13 mouse cellular contexts compared by ENCODE assay signal in the genomic region with DNA sequence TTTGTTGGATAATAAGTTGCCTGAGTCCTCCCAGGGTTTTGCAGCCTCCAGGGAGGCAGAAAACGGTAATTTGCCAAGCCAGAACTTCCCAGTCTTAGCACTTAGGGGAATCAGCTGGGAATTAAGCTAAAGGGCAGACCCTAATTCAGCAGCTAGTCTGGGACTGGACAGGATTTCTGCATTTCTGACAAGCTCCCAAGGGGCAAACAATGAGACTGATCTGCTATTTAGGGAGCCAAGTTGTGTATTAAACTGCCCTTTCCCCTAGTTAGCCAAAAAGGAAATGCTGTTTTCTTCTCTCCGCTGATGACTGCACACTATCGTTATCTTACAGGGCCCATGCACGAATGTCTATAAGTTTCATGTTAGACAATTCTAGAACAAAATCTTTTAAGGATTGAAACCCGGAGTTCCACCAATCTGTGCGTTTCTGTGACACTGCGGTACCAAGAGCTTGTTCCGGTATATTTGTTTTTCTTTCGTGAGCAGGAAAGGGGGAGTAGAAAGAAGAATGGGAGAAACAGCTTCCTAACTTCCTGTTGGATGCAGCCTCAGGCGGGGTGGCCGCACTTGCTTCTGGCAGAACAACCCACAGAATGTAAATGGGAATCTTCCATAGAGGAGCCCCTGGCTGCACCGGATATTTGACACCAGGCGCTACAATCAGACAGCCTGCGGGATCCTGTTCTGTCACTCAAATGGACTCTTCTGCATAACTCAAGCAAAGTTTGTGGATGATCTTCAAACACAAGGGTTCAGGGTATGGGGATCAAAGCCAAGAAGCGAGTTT. TPM values are rescaled to one million over a fixed set of nuclear protein-coding genes. Genes with fewer than 3 reads are reported as not detected.
DNase-seq lines count a peak whose midpoint lies in the region; ATAC-seq and TF ChIP-seq lines count a peak whose summit lies in the region.
"Had no signal": no experiment of that assay in that cellular context is flagged by ENCODE, and none has a peak within 500 bp of the region (broad histone marks: within the 10 kb centered on the region; RNA-seq: fewer than 3 reads in every experiment).

No protein-coding gene starts in this region.

- H3K4me1 ChIP-seq in kidney, embryonic 14.5 days (ENCODE audit: control insufficient read depth, insufficient read depth, low read length): peaks cover 20% of the 10 kb centered on the region
- H3K4me1 ChIP-seq in brown adipose tissue, adult 24 weeks (ENCODE audit: control insufficient read depth, insufficient read depth, insufficient read length, low read length): peaks cover 29% of the 10 kb centered on the region
- peaks cover 16% of the 10 kb centered on the region; the same call in 1 of the 2 replicates for H3K4me1 ChIP-seq in heart, embryonic 15.5 days (replicated peaks)
- H3K4me1 ChIP-seq in lung, postnatal 0 days (ENCODE audit: insufficient read depth, low read depth, low read length): peaks cover 8% of the 10 kb centered on the region; the same call in 1 of the 2 replicates
- H3K4me1 ChIP-seq: forebrain, embryonic 13.5 days had no signal

- no peak overlapping the region for H3K9ac ChIP-seq in kidney, embryonic 14.5 days (ENCODE audit: low read depth, low read length)
- no peak overlapping the region for H3K9ac ChIP-seq in heart, embryonic 15.5 days
- no peak overlapping the region for H3K9ac ChIP-seq in lung, postnatal 0 days (replicated peaks; ENCODE audit: low read depth)
- H3K9ac ChIP-seq: forebrain, embryonic 13.5 days; limb, embryonic 12.5 days had no signal

- ATAC-seq in kidney, embryonic 14.5 days (ENCODE audit: low FRiP score, low TSS enrichment): peak; percentile 22; the same call in 1 of the 2 replicates
- ATAC-seq in heart, embryonic 15.5 days (replicated peaks; ENCODE audit: insufficient number of reproducible peaks, insufficient read depth, low FRiP score, low read depth): no peak
- ATAC-seq in lung, postnatal 0 days: peak; percentile 23; the same call in 1 of the 2 replicates
- ATAC-seq: forebrain, embryonic 13.5 days had no signal

- no peak for TF ChIP-seq EP300 in lung, postnatal 0 days (IDR thresholded peaks at IDR 0.05)

- 0 out of 2 replicates have a peak overlapping the region, but pooled peaks have one; percentile 43 for H3K27ac ChIP-seq in kidney, embryonic 14.5 days (ENCODE audit: low read depth, low read length)
- peak overlapping the region; percentile 43 for H3K27ac ChIP-seq in brown adipose tissue, adult 24 weeks (replicated peaks; ENCODE audit: low read depth, low read length)
- peak overlapping the region; percentile 43 for H3K27ac ChIP-seq in heart, embryonic 15.5 days
- H3K27ac ChIP-seq in lung, postnatal 0 days (ENCODE audit: low read length): peak overlapping the region; percentile 5; the same call in 1 of the 2 replicates
- H3K27ac ChIP-seq: forebrain, embryonic 13.5 days; limb, embryonic 12.5 days had no signal

- H3K4me2 ChIP-seq in kidney, embryonic 14.5 days (replicated peaks; ENCODE audit: low read depth, low read length): peak overlapping the region; percentile 27; the same call in 1 of the 2 replicates
- peak overlapping the region; percentile 19; the same call in 1 of the 2 replicates for H3K4me2 ChIP-seq in heart, embryonic 15.5 days
- H3K4me2 ChIP-seq in lung, postnatal 0 days (replicated peaks; ENCODE audit: low read depth, low read length): peak overlapping the region; percentile 25; the same call in 1 of the 2 replicates
- H3K4me2 ChIP-seq: forebrain, embryonic 13.5 days; limb, embryonic 12.5 days had no signal

- no peaks in the 10 kb centered on the region for H3K27me3 ChIP-seq in kidney, embryonic 14.5 days (ENCODE audit: control insufficient read depth, insufficient read depth, low read length)
- H3K27me3 ChIP-seq in heart, embryonic 15.5 days: no peaks in the 10 kb centered on the region
- H3K27me3 ChIP-seq in lung, postnatal 0 days (replicated peaks; ENCODE audit: insufficient read depth, low read length): no peaks in the 10 kb centered on the region
- H3K27me3 ChIP-seq: forebrain, embryonic 13.5 days; limb, embryonic 12.5 days had no signal

- H3K9me3 ChIP-seq in kidney, embryonic 14.5 days (ENCODE audit: control insufficient read depth, low read length): no peaks in the 10 kb centered on the region
- H3K9me3 ChIP-seq in heart, embryonic 15.5 days (replicated peaks): no peaks in the 10 kb centered on the region
- H3K9me3 ChIP-seq in lung, postnatal 0 days (ENCODE audit: low read length): no peaks in the 10 kb centered on the region
- H3K9me3 ChIP-seq: forebrain, embryonic 13.5 days; G1E; limb, embryonic 12.5 days had no signal

- no peak overlapping the region for H3K4me3 ChIP-seq in kidney, embryonic 14.5 days (ENCODE audit: low read length)
- no peak overlapping the region for H3K4me3 ChIP-seq in brown adipose tissue, adult 24 weeks (ENCODE audit: insufficient read depth, low read depth, low read length)
- no peak overlapping the region for H3K4me3 ChIP-seq in heart, embryonic 15.5 days
- H3K4me3 ChIP-seq in lung, postnatal 0 days (ENCODE audit: low read depth, low read length): no peak overlapping the region
- H3K4me3 ChIP-seq: forebrain, embryonic 13.5 days; limb, embryonic 12.5 days had no signal

- TF ChIP-seq CTCF in lung, postnatal 0 days (IDR thresholded peaks at IDR 0.05): no peak

- H3K36me3 ChIP-seq in kidney, embryonic 14.5 days (ENCODE audit: control insufficient read depth, insufficient read depth, low read length): no peaks in the 10 kb centered on the region
- no peaks in the 10 kb centered on the region for H3K36me3 ChIP-seq in heart, embryonic 15.5 days
- H3K36me3 ChIP-seq in lung, postnatal 0 days (ENCODE audit: insufficient read depth, low read length): no peaks in the 10 kb centered on the region
- H3K36me3 ChIP-seq: G1E; limb, embryonic 12.5 days had no signal

- WGBS in kidney, embryonic 14.5 days: 23% methylated on average over 15 of the region's 15 CpGs
- WGBS in heart, embryonic 15.5 days: 38% methylated on average over 15 of the region's 15 CpGs
- WGBS in lung, postnatal 0 days: 17% methylated on average over 15 of the region's 15 CpGs

- DNase-seq in kidney, adult 8-10 months: no peak
- peak; percentile 55 for DNase-seq in lung, postnatal 0 days (ENCODE audit: low spot score)
- no peak for DNase-seq in right cerebral cortex, postnatal 25 days
- DNase-seq in natural killer cell, adult 2 months (ENCODE audit: low spot score in 2 of 2): no peak
- DNase-seq in gastrocnemius, adult 18-20 months (ENCODE audit: low spot score): no peak
- DNase-seq: adrenal gland, postnatal 25 days; cerebellum, postnatal 10 days had no signal

RNA-seq across cellular contexts. Expression of gene Afap1l2, which starts 9.2 kb away (rescaled TPM):
- polyA plus RNA-seq in kidney, embryonic 14.5 days (2014; fragmentation: Nextera tagmentation; extraction: Ambion mirVana): 9.0 and 12.5 TPM in 2 replicates
- 1.3 and 1.4 TPM in 2 replicates for polyA plus RNA-seq in brown adipose tissue, adult 24 weeks (2012; ENCODE audit: insufficient read depth, insufficient read length, missing spikeins)
- 2.6 and 5.4 TPM in 2 replicates for polyA plus RNA-seq in heart, embryonic 15.5 days (2015; fragmentation: Nextera tagmentation; extraction: Ambion mirVana)
- polyA plus RNA-seq in lung, postnatal 0 days (2015; fragmentation: Nextera tagmentation; extraction: Ambion mirVana): 15.5 and 18.8 TPM in 2 replicates
- total RNA-seq in gastrocnemius, adult 18-20 months (2021): 1 to 10 TPM; 1.2 to 1.9 TPM
- polyA plus RNA-seq: G1E had no signal
